In the genomic region with DNA sequence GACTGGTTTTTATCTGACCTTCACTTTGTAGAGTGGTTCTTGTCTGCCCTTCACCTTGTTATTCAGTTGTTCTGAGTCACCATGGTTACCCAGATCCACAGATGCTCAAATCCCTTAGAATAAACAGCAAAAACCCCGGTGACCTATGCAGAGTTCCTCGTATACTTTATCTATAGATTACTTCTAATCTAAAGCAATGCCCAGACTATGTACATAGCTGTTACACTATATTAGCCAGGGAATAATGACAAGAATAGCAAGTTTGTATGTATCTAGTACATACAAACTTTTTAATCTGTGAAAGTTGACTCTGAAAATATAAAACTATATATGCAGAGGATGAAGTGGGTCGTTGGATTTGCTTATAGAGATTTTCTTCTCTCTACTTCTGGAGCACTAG, we compare ENCODE assay signal across 23 mouse cellular contexts.
DNase-seq lines count a peak whose midpoint lies in the region; ATAC-seq and TF ChIP-seq lines count a peak whose summit lies in the region.
"Had no signal": no experiment of that assay in that cellular context is flagged by ENCODE, and none has a peak within 500 bp of the region (broad histone marks: within the 10 kb centered on the region; RNA-seq: fewer than 3 reads in every experiment).

No protein-coding gene starts in this region.

- H3K4me2 ChIP-seq in stomach, embryonic 14.5 days (replicated peaks; ENCODE audit: low read depth, low read length) = no peak overlapping the region
- no peak overlapping the region for H3K4me2 ChIP-seq in stomach, embryonic 15.5 days
- H3K4me2 ChIP-seq in stomach, embryonic 16.5 days (ENCODE audit: low read depth, low read length) = no peak overlapping the region
- no peak overlapping the region for H3K4me2 ChIP-seq in stomach, postnatal 0 days (replicated peaks; ENCODE audit: low read depth)

- TF ChIP-seq EP300 in stomach, postnatal 0 days (optimal IDR thresholded peaks at IDR 0.05) = no peak

- no peak overlapping the region for H3K9ac ChIP-seq in stomach, embryonic 14.5 days (replicated peaks; ENCODE audit: low read depth, low read length)
- H3K9ac ChIP-seq in stomach, embryonic 15.5 days = no peak overlapping the region
- H3K9ac ChIP-seq in stomach, embryonic 16.5 days (ENCODE audit: low read length) = no peak overlapping the region
- H3K9ac ChIP-seq in stomach, postnatal 0 days (ENCODE audit: low read length) = no peak overlapping the region

- no peaks in the 10 kb centered on the region for H3K9me3 ChIP-seq in stomach, embryonic 14.5 days (ENCODE audit: control insufficient read depth, low read depth, low read length)
- no peaks in the 10 kb centered on the region for H3K9me3 ChIP-seq in stomach, embryonic 15.5 days
- no peaks in the 10 kb centered on the region for H3K9me3 ChIP-seq in stomach, embryonic 16.5 days (replicated peaks; ENCODE audit: control insufficient read depth, low read length)
- no peaks in the 10 kb centered on the region for H3K9me3 ChIP-seq in stomach, postnatal 0 days (ENCODE audit: control insufficient read depth, low read length)
- no peaks in the 10 kb centered on the region for H3K9me3 ChIP-seq in heart, embryonic 10.5 days

- H3K27ac ChIP-seq in stomach, embryonic 14.5 days (ENCODE audit: low read length) = no peak overlapping the region
- no peak overlapping the region for H3K27ac ChIP-seq in stomach, embryonic 15.5 days
- no peak overlapping the region for H3K27ac ChIP-seq in stomach, embryonic 16.5 days (ENCODE audit: low read length)
- no peak overlapping the region for H3K27ac ChIP-seq in stomach, postnatal 0 days (replicated peaks)
- H3K27ac ChIP-seq in heart, embryonic 10.5 days = no peak overlapping the region

- DNase-seq in stomach, postnatal 0 days (ENCODE audit: low spot score) = no peak
- no peak for DNase-seq in heart, embryonic 10.5 days (ENCODE audit: low spot score)
- no peak for DNase-seq in left cerebral cortex, adult 11 months (ENCODE audit: low spot score)
- DNase-seq in adrenal gland, adult 8-10 months = no peak
- DNase-seq: adrenal gland, adult 2 months; adrenal gland, postnatal 10 days; adrenal gland, postnatal 14 days; adrenal gland, postnatal 25 days; adrenal gland, postnatal 36 days; B cell, adult 2 months; cerebellum, adult 11 months; cerebellum, adult 11-12 months; cerebellum, adult 18-20 months; cerebellum, adult 2 months had no signal

- no peak overlapping the region for H3K4me3 ChIP-seq in stomach, embryonic 14.5 days (ENCODE audit: low read depth, low read length)
- no peak overlapping the region for H3K4me3 ChIP-seq in stomach, embryonic 15.5 days (replicated peaks)
- H3K4me3 ChIP-seq in stomach, embryonic 16.5 days (replicated peaks; ENCODE audit: low read length) = no peak overlapping the region
- H3K4me3 ChIP-seq in stomach, postnatal 0 days (ENCODE audit: low read depth, low read length) = no peak overlapping the region
- H3K4me3 ChIP-seq in heart, embryonic 10.5 days = no peak overlapping the region

- no peaks in the 10 kb centered on the region for H3K36me3 ChIP-seq in stomach, embryonic 14.5 days (ENCODE audit: control insufficient read depth, insufficient read depth, low read length)
- H3K36me3 ChIP-seq in stomach, embryonic 15.5 days = no peaks in the 10 kb centered on the region
- no peaks in the 10 kb centered on the region for H3K36me3 ChIP-seq in stomach, embryonic 16.5 days (ENCODE audit: control insufficient read depth, insufficient read depth, low read length)
- no peaks in the 10 kb centered on the region for H3K36me3 ChIP-seq in stomach, postnatal 0 days (ENCODE audit: control insufficient read depth, insufficient read depth, low read length)
- H3K36me3 ChIP-seq in heart, embryonic 10.5 days = no peaks in the 10 kb centered on the region
- H3K36me3 ChIP-seq: G1E had no signal

- no peaks in the 10 kb centered on the region for H3K4me1 ChIP-seq in stomach, embryonic 14.5 days (ENCODE audit: control insufficient read depth, insufficient read depth, low read length)
- H3K4me1 ChIP-seq in stomach, embryonic 15.5 days = no peaks in the 10 kb centered on the region
- H3K4me1 ChIP-seq in stomach, embryonic 16.5 days (ENCODE audit: control insufficient read depth, insufficient read depth, low read length) = peaks cover 3% of the 10 kb centered on the region
- no peaks in the 10 kb centered on the region for H3K4me1 ChIP-seq in stomach, postnatal 0 days (replicated peaks; ENCODE audit: control insufficient read depth, insufficient read depth)
- H3K4me1 ChIP-seq in heart, embryonic 10.5 days = peaks cover 8% of the 10 kb centered on the region; the same call in 1 of the 2 replicates

- 47% methylated on average over 3 of the region's 3 CpGs for WGBS in stomach, embryonic 14.5 days
- WGBS in stomach, embryonic 15.5 days = 51% methylated on average over 3 of the region's 3 CpGs
- 38% methylated on average over 3 of the region's 3 CpGs for WGBS in stomach, embryonic 16.5 days
- 36% methylated on average over 3 of the region's 3 CpGs for WGBS in stomach, postnatal 0 days
- WGBS in heart, embryonic 10.5 days = 40% methylated on average over 3 of the region's 3 CpGs

- no peaks in the 10 kb centered on the region for H3K27me3 ChIP-seq in stomach, embryonic 14.5 days (ENCODE audit: control insufficient read depth, insufficient read depth, low read length)
- H3K27me3 ChIP-seq in stomach, embryonic 15.5 days (replicated peaks) = no peaks in the 10 kb centered on the region
- no peaks in the 10 kb centered on the region for H3K27me3 ChIP-seq in stomach, embryonic 16.5 days (ENCODE audit: control insufficient read depth, insufficient read depth, low read length)
- no peaks in the 10 kb centered on the region for H3K27me3 ChIP-seq in stomach, postnatal 0 days (ENCODE audit: control insufficient read depth, insufficient read depth, low read length)
- H3K27me3 ChIP-seq in heart, embryonic 10.5 days (ENCODE audit: insufficient read depth, poor library complexity, severe bottlenecking) = no peaks in the 10 kb centered on the region
- H3K27me3 ChIP-seq: CH12.LX, Patski had no signal

- no peak for TF ChIP-seq CTCF in stomach, postnatal 0 days (IDR thresholded peaks at IDR 0.05; ENCODE audit: low read depth)

- ATAC-seq in stomach, embryonic 14.5 days (ENCODE audit: insufficient number of reproducible peaks, insufficient read depth, low FRiP score, low read depth) = peak; percentile 56
- ATAC-seq in stomach, embryonic 15.5 days (ENCODE audit: insufficient read depth, low FRiP score, low read depth) = peak; percentile 74
- peak; percentile 85 for ATAC-seq in stomach, embryonic 16.5 days (ENCODE audit: insufficient read depth, low FRiP score)
- ATAC-seq in stomach, postnatal 0 days (ENCODE audit: low FRiP score, low TSS enrichment) = peak; percentile 84
- no peak for ATAC-seq in cerebellum, adult (ENCODE audit: insufficient number of reproducible peaks, low FRiP score, low TSS enrichment)
- ATAC-seq: activated CD4-positive, CD25-positive, alpha-beta regulatory T cell, adult 4 months; CD4-positive, CD25-positive, alpha-beta regulatory T cell, adult 4 months; Patski had no signal
